19 mouse cellular contexts compared by ENCODE assay signal in genomic region chr5:137472252-137472904, GRCm38 (mm10). TPM values are rescaled to one million over a fixed set of nuclear protein-coding genes. Genes with fewer than 3 reads are reported as not detected.
DNase-seq lines count a peak whose midpoint lies in the region; ATAC-seq and TF ChIP-seq lines count a peak whose summit lies in the region.
"Had no signal": no experiment of that assay in that cellular context is flagged by ENCODE, and none has a peak within 500 bp of the region (broad histone marks: within the 10 kb centered on the region; RNA-seq: fewer than 3 reads in every experiment).

No protein-coding gene starts in this region.

- DNase-seq in heart, adult 18-20 months, result no peak
- peak; percentile 32 for DNase-seq in lung, postnatal 0 days (ENCODE audit: low spot score)
- no peak for DNase-seq in lung, postnatal 25 days (ENCODE audit: low spot score)
- no peak for DNase-seq in layer of hippocampus, postnatal 25 days (ENCODE audit: extremely low spot score in 1 of 2, low spot score in 1 of 2)
- no peak for DNase-seq in spleen, postnatal 4 days (ENCODE audit: low spot score in 2 of 2)
- DNase-seq in cerebellum, adult 11 months, result no peak
- DNase-seq: cerebellum, adult 9-11 months; gastrocnemius, postnatal 10 days; kidney, adult 11 months; left cerebral cortex, postnatal 4 days had no signal

- H3K9me3 ChIP-seq in heart, embryonic 15.5 days (replicated peaks), result no peaks in the 10 kb centered on the region
- H3K9me3 ChIP-seq in lung, postnatal 0 days (ENCODE audit: low read length), result no peaks in the 10 kb centered on the region
- H3K9me3 ChIP-seq: forebrain, embryonic 10.5 days; heart, embryonic 10.5 days; hindbrain, embryonic 12.5 days; megakaryocyte, embryonic 14.5 days had no signal

- peak; percentile 65 for ATAC-seq in heart, embryonic 15.5 days (replicated peaks; ENCODE audit: insufficient number of reproducible peaks, insufficient read depth, low FRiP score, low read depth)
- peak; percentile 44 for ATAC-seq in lung, postnatal 0 days
- peak; percentile 70 for ATAC-seq in megakaryocyte progenitor cell, adult 5-6 weeks (replicated peaks; ENCODE audit: poor library complexity)

- 55% methylated on average over 5 of the region's 5 CpGs for WGBS in heart, embryonic 15.5 days
- WGBS in lung, postnatal 0 days, result 37% methylated on average over 5 of the region's 5 CpGs

- TF ChIP-seq EP300 in lung, postnatal 0 days (IDR thresholded peaks at IDR 0.05), result no peak

- no peaks in the 10 kb centered on the region for H3K36me3 ChIP-seq in heart, embryonic 15.5 days
- no peaks in the 10 kb centered on the region for H3K36me3 ChIP-seq in lung, postnatal 0 days (ENCODE audit: insufficient read depth, low read length)
- H3K36me3 ChIP-seq: forebrain, embryonic 10.5 days; heart, embryonic 10.5 days; hindbrain, embryonic 12.5 days had no signal

- no peak overlapping the region for H3K4me2 ChIP-seq in heart, embryonic 15.5 days
- no peak overlapping the region for H3K4me2 ChIP-seq in lung, postnatal 0 days (replicated peaks; ENCODE audit: low read depth, low read length)
- H3K4me2 ChIP-seq: hindbrain, embryonic 12.5 days had no signal

- H3K27me3 ChIP-seq in heart, embryonic 15.5 days, result no peaks in the 10 kb centered on the region
- H3K27me3 ChIP-seq in lung, postnatal 0 days (replicated peaks; ENCODE audit: insufficient read depth, low read length), result no peaks in the 10 kb centered on the region
- H3K27me3 ChIP-seq: hindbrain, embryonic 12.5 days had no signal

- no peaks in the 10 kb centered on the region for H3K4me1 ChIP-seq in heart, embryonic 15.5 days (replicated peaks)
- no peaks in the 10 kb centered on the region for H3K4me1 ChIP-seq in lung, postnatal 0 days (ENCODE audit: insufficient read depth, low read depth, low read length)
- H3K4me1 ChIP-seq: hindbrain, embryonic 12.5 days had no signal

- no peak overlapping the region for H3K27ac ChIP-seq in heart, embryonic 15.5 days
- H3K27ac ChIP-seq in lung, postnatal 0 days (ENCODE audit: low read length), result no peak overlapping the region
- H3K27ac ChIP-seq: forebrain, embryonic 10.5 days; heart, embryonic 10.5 days; hindbrain, embryonic 12.5 days; kidney, postnatal 0 days; layer of hippocampus, adult 2 months; liver, embryonic 14.5 days had no signal

- no peak for TF ChIP-seq CTCF in lung, postnatal 0 days (IDR thresholded peaks at IDR 0.05)

- H3K4me3 ChIP-seq in heart, embryonic 15.5 days, result no peak overlapping the region
- no peak overlapping the region for H3K4me3 ChIP-seq in lung, postnatal 0 days (ENCODE audit: low read depth, low read length)
- H3K4me3 ChIP-seq: forebrain, embryonic 10.5 days; heart, embryonic 10.5 days; hindbrain, embryonic 12.5 days; layer of hippocampus, adult 2 months; megakaryocyte, embryonic 14.5 days had no signal

- H3K9ac ChIP-seq in heart, embryonic 15.5 days, result no peak overlapping the region
- no peak overlapping the region for H3K9ac ChIP-seq in lung, postnatal 0 days (replicated peaks; ENCODE audit: low read depth)
- H3K9ac ChIP-seq: hindbrain, embryonic 12.5 days; liver, embryonic 14.5 days had no signal

RNA-seq across cellular contexts. Expression of gene Zan, which starts 4.5 kb away (rescaled TPM):
- polyA plus RNA-seq in heart, embryonic 15.5 days (2015; fragmentation: Nextera tagmentation; extraction: Ambion mirVana), result 0.05 and 0.11 TPM in 2 replicates
- not detected for total RNA-seq in heart, adult 18-20 months (2021)
- 0.11 TPM in 2 replicates for polyA plus RNA-seq in lung, postnatal 0 days (2015; fragmentation: Nextera tagmentation; extraction: Ambion mirVana)
- 0.10 and 0.47 TPM in 2 replicates for total RNA-seq in megakaryocyte progenitor cell, adult 5-6 weeks (2015)
- under 0.01 and 0.14 TPM in 2 replicates for total RNA-seq in megakaryocyte progenitor cell, adult 5-6 weeks (2017)
- total RNA-seq in layer of hippocampus, postnatal 25 days (2021), result under 1 TPM; 0.14 to 0.22 TPM

RNA-seq across cellular contexts. Expression of gene Pop7, which starts 29.9 kb away (rescaled TPM):
- 37.4 and 38.6 TPM in 2 replicates for polyA plus RNA-seq in heart, embryonic 15.5 days (2015; fragmentation: Nextera tagmentation; extraction: Ambion mirVana)
- 10 to 100 TPM; 13.9 to 15.0 TPM for total RNA-seq in heart, adult 18-20 months (2021)
- polyA plus RNA-seq in lung, postnatal 0 days (2015; fragmentation: Nextera tagmentation; extraction: Ambion mirVana), result 37.8 and 38.7 TPM in 2 replicates
- total RNA-seq in megakaryocyte progenitor cell, adult 5-6 weeks (2015), result 31.9 and 35.0 TPM in 2 replicates
- total RNA-seq in megakaryocyte progenitor cell, adult 5-6 weeks (2017), result 22.7 and 29.2 TPM in 2 replicates
- total RNA-seq in layer of hippocampus, postnatal 25 days (2021), result 10 to 100 TPM; 33.6 to 34.6 TPM

RNA-seq across cellular contexts. Expression of gene Gigyf1, which starts 46.0 kb away (rescaled TPM):
- 8.9 and 10.4 TPM in 2 replicates for polyA plus RNA-seq in heart, embryonic 15.5 days (2015; fragmentation: Nextera tagmentation; extraction: Ambion mirVana)
- total RNA-seq in heart, adult 18-20 months (2021), result 10 to 100 TPM; 31.2 to 32.5 TPM
- 10.6 and 12.4 TPM in 2 replicates for polyA plus RNA-seq in lung, postnatal 0 days (2015; fragmentation: Nextera tagmentation; extraction: Ambion mirVana)
- 7.1 and 8.6 TPM in 2 replicates for total RNA-seq in megakaryocyte progenitor cell, adult 5-6 weeks (2015)
- total RNA-seq in megakaryocyte progenitor cell, adult 5-6 weeks (2017), result 4.7 and 7.2 TPM in 2 replicates
- 10 to 100 TPM; 44.8 to 54.9 TPM for total RNA-seq in layer of hippocampus, postnatal 25 days (2021)
